Mouse (Mus musculus) bone marrow macrophage, adult 2 months (primary cell): ENCODE measurements around the gene Ano2.

ENCODE experiments used
- CTCF ChIP-seq: IDR thresholded peaks from 2 replicates; pipeline ENCODE4 v1.5.1; 2012; ENCODE audit warnings: low read depth, mild to moderate bottlenecking, low read length, moderate library complexity
- POLR2A ChIP-seq: IDR thresholded peaks from 2 replicates; pipeline ENCODE4 v1.6.1; 2012; ENCODE audit warnings: mild to moderate bottlenecking, low read depth, low read length, borderline replicate concordance

DNA sequence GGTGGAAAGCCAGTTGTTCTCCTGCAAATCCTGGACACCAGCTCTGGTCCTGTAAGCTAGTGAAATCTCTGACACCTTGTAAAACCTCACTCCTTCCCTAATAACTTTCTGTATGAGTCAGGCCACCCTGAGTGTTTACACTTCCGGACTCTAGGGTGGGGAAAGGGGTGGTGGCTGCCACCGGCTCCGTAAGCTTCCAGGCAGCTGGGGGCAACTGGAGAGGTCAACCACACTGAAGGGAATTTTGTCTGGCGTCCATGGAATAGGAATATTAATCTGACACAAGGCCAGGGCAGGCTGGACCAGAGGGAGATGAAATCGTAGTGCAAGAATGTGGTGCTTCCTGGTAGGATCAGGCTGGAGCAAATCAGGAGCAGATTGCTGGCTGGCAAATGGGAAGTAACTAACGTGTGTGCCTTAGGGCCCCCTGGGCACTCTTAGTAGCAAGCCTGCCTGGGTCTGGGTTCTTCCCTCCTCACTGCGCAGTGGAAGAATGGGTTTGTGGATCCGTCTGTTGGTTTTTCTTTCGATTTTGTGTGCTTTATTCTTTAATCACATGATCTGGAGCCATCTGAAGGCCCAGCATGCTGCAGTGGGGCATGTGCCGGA lies 57.2 kb downstream of the Ano2 start:
- TF ChIP-seq POLR2A (no peak), CTCF (no peak)
